In the genomic region with DNA sequence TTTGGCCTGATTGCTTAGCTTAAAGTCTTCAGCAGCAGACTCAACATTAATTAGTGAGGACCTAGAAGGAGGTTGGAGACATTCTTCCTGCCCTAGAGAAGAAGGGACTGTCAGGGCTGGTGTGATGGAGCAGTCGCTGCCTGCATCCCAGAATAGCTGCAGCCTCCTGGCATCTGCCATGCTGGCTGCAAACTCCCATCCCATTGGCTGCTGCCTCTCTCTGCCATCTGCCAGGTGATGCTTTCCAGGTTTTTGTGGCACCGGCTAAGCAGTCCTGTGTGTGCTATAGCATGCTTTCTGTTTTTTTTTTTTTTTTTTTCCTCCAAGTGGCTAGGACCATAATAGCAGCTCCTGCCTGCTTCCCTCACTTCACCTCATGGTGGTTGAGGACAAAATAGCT, we compare ENCODE assay signal across 14 mouse cellular contexts. TPM values are rescaled to one million over a fixed set of nuclear protein-coding genes. Genes with fewer than 3 reads are reported as not detected.
DNase-seq lines count a peak whose midpoint lies in the region; ATAC-seq and TF ChIP-seq lines count a peak whose summit lies in the region.
"Had no signal": no experiment of that assay in that cellular context is flagged by ENCODE, and none has a peak within 500 bp of the region (broad histone marks: within the 10 kb centered on the region; RNA-seq: fewer than 3 reads in every experiment).

No protein-coding gene starts in this region.

- TF ChIP-seq POLR2A in cerebellum, adult 2 months (IDR thresholded peaks at IDR 0.05; ENCODE audit: borderline replicate concordance, insufficient read depth, low read length) = no peak

- H3K4me3 ChIP-seq in forebrain, embryonic 15.5 days = no peak overlapping the region
- H3K4me3 ChIP-seq in forebrain, embryonic 10.5 days = no peak overlapping the region
- H3K4me3 ChIP-seq in cerebellum, adult 2 months (replicated peaks; ENCODE audit: insufficient read depth, low read depth, low read length) = no peak overlapping the region
- H3K4me3 ChIP-seq in stomach, postnatal 0 days (ENCODE audit: low read depth, low read length) = no peak overlapping the region
- H3K4me3 ChIP-seq: embryonic facial prominence, embryonic 12.5 days; megakaryocyte, embryonic 14.5 days had no signal

- TF ChIP-seq EP300 in stomach, postnatal 0 days (optimal IDR thresholded peaks at IDR 0.05) = no peak

- H3K9ac ChIP-seq in forebrain, embryonic 15.5 days (replicated peaks) = no peak overlapping the region
- no peak overlapping the region for H3K9ac ChIP-seq in stomach, postnatal 0 days (ENCODE audit: low read length)
- H3K9ac ChIP-seq: embryonic facial prominence, embryonic 12.5 days had no signal

- H3K9me3 ChIP-seq in forebrain, embryonic 15.5 days = no peaks in the 10 kb centered on the region
- no peaks in the 10 kb centered on the region for H3K9me3 ChIP-seq in forebrain, embryonic 10.5 days
- no peaks in the 10 kb centered on the region for H3K9me3 ChIP-seq in stomach, postnatal 0 days (ENCODE audit: control insufficient read depth, low read length)
- H3K9me3 ChIP-seq: embryonic facial prominence, embryonic 12.5 days; megakaryocyte, embryonic 14.5 days had no signal

- peak overlapping the region; percentile 57 for H3K27ac ChIP-seq in forebrain, embryonic 15.5 days (replicated peaks)
- H3K27ac ChIP-seq in forebrain, embryonic 10.5 days = no peak overlapping the region
- H3K27ac ChIP-seq in cerebellum, adult 2 months (ENCODE audit: insufficient read depth, low read length) = no peak overlapping the region
- H3K27ac ChIP-seq in stomach, postnatal 0 days (replicated peaks) = no peak overlapping the region
- H3K27ac ChIP-seq: embryonic facial prominence, embryonic 12.5 days had no signal

- TF ChIP-seq CTCF in cerebellum, adult 2 months (IDR thresholded peaks at IDR 0.05; ENCODE audit: borderline replicate concordance, insufficient read depth, low read depth, low read length) = no peak
- TF ChIP-seq CTCF in stomach, postnatal 0 days (IDR thresholded peaks at IDR 0.05; ENCODE audit: low read depth) = no peak

- no peak for DNase-seq in forebrain, embryonic 10.5 days (ENCODE audit: extremely low spot score, low spot score)
- DNase-seq in cerebellum, adult 2 months = peak; percentile 87 to 94
- DNase-seq in layer of hippocampus, adult 11-12 months (ENCODE audit: low spot score) = peak; percentile 79
- peak; percentile 74 to 94 for DNase-seq in left cerebral cortex, postnatal 25 days (ENCODE audit: low spot score in 2 of 2)
- DNase-seq in stomach, postnatal 0 days (ENCODE audit: low spot score) = no peak
- DNase-seq in lung, postnatal 25 days (ENCODE audit: low spot score) = no peak
- no peak for DNase-seq in retina, embryonic 14.5 days (ENCODE audit: low spot score)

- 57% methylated on average over 2 of the region's 2 CpGs for WGBS in forebrain, embryonic 15.5 days
- WGBS in forebrain, embryonic 10.5 days = 83% methylated on average over 2 of the region's 2 CpGs
- 11% methylated on average over 2 of the region's 2 CpGs for WGBS in cerebellum, adult 2 months
- 74% methylated on average over 2 of the region's 2 CpGs for WGBS in stomach, postnatal 0 days

- intact Hi-C loops in left cerebral cortex, postnatal 25 days (cut with DNase I) = loop anchor here (2.0 kb wide), 1 partner anchor 71 kb away; no protein-coding TSS in a partner anchor

- no peaks in the 10 kb centered on the region for H3K4me1 ChIP-seq in forebrain, embryonic 15.5 days
- H3K4me1 ChIP-seq in forebrain, embryonic 10.5 days = no peaks in the 10 kb centered on the region
- H3K4me1 ChIP-seq in cerebellum, adult 2 months (ENCODE audit: control insufficient read depth, insufficient read depth, low read length) = peaks cover 5% of the 10 kb centered on the region; the same call in 1 of the 2 replicates
- H3K4me1 ChIP-seq in stomach, postnatal 0 days (replicated peaks; ENCODE audit: control insufficient read depth, insufficient read depth) = no peaks in the 10 kb centered on the region
- H3K4me1 ChIP-seq: embryonic facial prominence, embryonic 12.5 days; megakaryocyte, embryonic 14.5 days had no signal

- no peaks in the 10 kb centered on the region for H3K27me3 ChIP-seq in forebrain, embryonic 15.5 days
- H3K27me3 ChIP-seq in forebrain, embryonic 10.5 days (ENCODE audit: poor library complexity, severe bottlenecking) = no peaks in the 10 kb centered on the region
- H3K27me3 ChIP-seq in cerebellum, adult 2 months (ENCODE audit: control insufficient read depth, insufficient read depth, low read length) = no peaks in the 10 kb centered on the region
- H3K27me3 ChIP-seq in stomach, postnatal 0 days (ENCODE audit: control insufficient read depth, insufficient read depth, low read length) = no peaks in the 10 kb centered on the region
- H3K27me3 ChIP-seq: embryonic facial prominence, embryonic 12.5 days; megakaryocyte, embryonic 14.5 days had no signal

- no peak overlapping the region for H3K4me2 ChIP-seq in forebrain, embryonic 15.5 days (replicated peaks)
- no peak overlapping the region for H3K4me2 ChIP-seq in stomach, postnatal 0 days (replicated peaks; ENCODE audit: low read depth)
- H3K4me2 ChIP-seq: embryonic facial prominence, embryonic 12.5 days had no signal

- no peaks in the 10 kb centered on the region for H3K36me3 ChIP-seq in forebrain, embryonic 15.5 days
- no peaks in the 10 kb centered on the region for H3K36me3 ChIP-seq in forebrain, embryonic 10.5 days (replicated peaks)
- no peaks in the 10 kb centered on the region for H3K36me3 ChIP-seq in stomach, postnatal 0 days (ENCODE audit: control insufficient read depth, insufficient read depth, low read length)
- H3K36me3 ChIP-seq: embryonic facial prominence, embryonic 12.5 days had no signal

- peak; percentile 97 for ATAC-seq in forebrain, embryonic 15.5 days (replicated peaks)
- ATAC-seq in stomach, postnatal 0 days (ENCODE audit: low FRiP score, low TSS enrichment) = no peak
- ATAC-seq: intestine, postnatal 0 days; Patski had no signal

RNA-seq across cellular contexts. Expression of a gene that starts 16.7 kb away (rescaled TPM):
- polyA plus RNA-seq in forebrain, embryonic 15.5 days (2015; fragmentation: Nextera tagmentation; extraction: Ambion mirVana) = 10.5 and 10.9 TPM in 2 replicates
- polyA plus RNA-seq in forebrain, embryonic 10.5 days (2016; fragmentation: Nextera tagmentation; extraction: Ambion mirVana) = 0.30 and 0.47 TPM in 2 replicates
- polyA plus RNA-seq in cerebellum, adult 2 months (2012; rRNA removed) = 7.3 and 8.3 TPM in 2 replicates
- 10 to 100 TPM; 29.3 to 34.9 TPM for total RNA-seq in left cerebral cortex, postnatal 25 days (2021)
- 1.1 and 1.2 TPM in 2 replicates for polyA plus RNA-seq in stomach, postnatal 0 days (2015; fragmentation: Nextera tagmentation; extraction: Ambion mirVana)
- total RNA-seq: liver, adult 2 months; neutrophil, adult 5-6 weeks had no signal
- polyA plus RNA-seq: liver, adult 2 months had no signal

Comparison
In these comparisons a context has a peak if more than half of its experiments do, and no peak if none do; other contexts are left out.
1. DNase-seq: peak in cerebellum, adult 2 months (2 of 2), layer of hippocampus, adult 11-12 months (single experiment) and left cerebral cortex, postnatal 25 days (2 of 2); none in forebrain, embryonic 10.5 days (single experiment), stomach, postnatal 0 days (single experiment), lung, postnatal 25 days (single experiment) and retina, embryonic 14.5 days (single experiment).